Mouse (Mus musculus) stomach, postnatal 0 days (tissue): ENCODE measurements around the gene Tefm. TPM values are rescaled to one million over a fixed set of nuclear protein-coding genes. Genes with fewer than 3 reads are reported as not detected.

Experiments used
- ATAC-seq: fragments of 200-750 bp; cut with Nextera tagmentation; 2 replicates; pipeline ENCODE4 v1.8.0; 2017; ENCODE audit not compliant: low FRiP score, low TSS enrichment
- DNase-seq: peaks from one replicate; pipeline ENCODE4 v3.0.0-alpha.2; 2016; ENCODE audit warnings: low spot score
- H3K27ac ChIP-seq: fragments of 300-500 bp; sonication (generic); replicated peaks from 2 replicates; pipeline ENCODE4 v1.5.1; 2014; ENCODE audit warnings: mild to moderate bottlenecking, control low read depth
- H3K27me3 ChIP-seq: fragments of 300-500 bp; sonication (generic); 2 replicates; pipeline ENCODE4 v1.6.1; 2014; ENCODE audit warnings: low read length; ENCODE audit not compliant: control insufficient read depth, insufficient read depth
- H3K36me3 ChIP-seq: fragments of 300-500 bp; sonication (generic); 2 replicates; pipeline ENCODE4 v1.6.1; 2014; ENCODE audit warnings: low read length, mixed read lengths; ENCODE audit not compliant: control insufficient read depth, insufficient read depth
- H3K4me1 ChIP-seq: fragments of 300-500 bp; sonication (generic); replicated peaks from 2 replicates; pipeline ENCODE4 v1.6.1; 2014; ENCODE audit warnings: antibody characterized with exemption; ENCODE audit not compliant: control insufficient read depth, insufficient read depth
- H3K4me2 ChIP-seq: fragments of 300-500 bp; sonication (generic); replicated peaks from 2 replicates; pipeline ENCODE4 v1.6.1; 2014; ENCODE audit warnings: low read depth, mild to moderate bottlenecking, control low read depth, moderate library complexity
- H3K4me3 ChIP-seq: fragments of 300-500 bp; sonication (generic); 2 replicates; pipeline ENCODE4 v1.5.1; 2014; ENCODE audit warnings: low read depth, low read length, control low read depth
- H3K9ac ChIP-seq: fragments of 300-500 bp; sonication (generic); 2 replicates; pipeline ENCODE4 v1.6.1; 2014; ENCODE audit warnings: mild to moderate bottlenecking, low read length, control low read depth, mixed read lengths
- H3K9me3 ChIP-seq: fragments of 300-500 bp; sonication (generic); 2 replicates; pipeline ENCODE4 v1.6.1; 2016; ENCODE audit warnings: low read length; ENCODE audit not compliant: control insufficient read depth
- CTCF ChIP-seq: IDR thresholded peaks from 2 replicates; pipeline ENCODE4 v1.5.1; 2016; ENCODE audit warnings: antibody characterized with exemption, low read depth, mild to moderate bottlenecking, moderate library complexity
- EP300 ChIP-seq: optimal IDR thresholded peaks from 2 replicates; pipeline ENCODE3; 2016; ENCODE audit warnings: antibody characterized with exemption
- WGBS: fragments of 180-500 bp; shearing (Covaris S2); extraction: QIAGEN DNeasy Blood & Tissue Kit; methylation state at CpG from one replicate; pipeline ENCODE4 v1.1.7; 2014; 5-methylcytosine and 5-hydroxymethylcytosine counted together
- polyA plus RNA-seq: library from polyadenylated mRNA; unstranded; fragments of >200 nt; fragmentation: Nextera tagmentation; extraction: Ambion mirVana; gene quantifications from 2 replicates; pipeline ENCODE4 v1.2.1, GENCODE M21; 2015

Tefm gene
- polyA plus RNA-seq, 1 experiment from 2014 or later = 18.6 TPM

- ATAC-seq (no peak), DNase-seq (no peak)
- Histone ChIP-seq H3K4me3 (no peak overlapping the region), H3K9me3 (no peaks in the 10 kb centered on the region), H3K4me2 (no peak overlapping the region), H3K27me3 (no peaks in the 10 kb centered on the region), H3K27ac (no peak overlapping the region), H3K4me1 (no peaks in the 10 kb centered on the region), H3K9ac (no peak overlapping the region), H3K36me3 (no peaks in the 10 kb centered on the region)
- TF ChIP-seq EP300 = no peak
- TF ChIP-seq CTCF = no peak
- WGBS = 67% methylated on average over 7 of the region's 7 CpGs
These were observed 21.6 kb upstream of the Tefm start for GRCm38 (mm10) chr11:80163362-80164116.

- Histone ChIP-seq H3K4me2 (no peak overlapping the region), H3K36me3 (no peaks in the 10 kb centered on the region), H3K4me1 (no peaks in the 10 kb centered on the region), H3K9me3 (no peaks in the 10 kb centered on the region), H3K9ac (no peak overlapping the region), H3K27me3 (no peaks in the 10 kb centered on the region), H3K4me3 (no peak overlapping the region), H3K27ac (no peak overlapping the region)
- 74% methylated on average over 4 of the region's 4 CpGs for WGBS
- ATAC-seq (no peak), DNase-seq (no peak)
- TF ChIP-seq EP300 (no peak), CTCF (no peak)
These were observed 19.1 kb upstream of the Tefm start for GRCm38 (mm10) chr11:80161041-80161440.

GRCm38 (mm10) chr11:80159018-80159417, 17.0 kb upstream of the Tefm start:
- WGBS = 64% methylated on average over 7 of the region's 7 CpGs
- ATAC-seq = peak; percentile 55; the same call in 1 of the 2 replicates
- no peak for TF ChIP-seq EP300
- TF ChIP-seq CTCF = no peak

GRCm38 (mm10) chr11:80156841-80157240, 14.9 kb upstream of the Tefm start:
- no peak overlapping the region for H3K4me3 ChIP-seq
- no peak for ATAC-seq
- H3K9ac ChIP-seq = no peak overlapping the region
- TF ChIP-seq CTCF (no peak), EP300 (no peak)
- no peak overlapping the region for H3K27ac ChIP-seq
- WGBS = 78% methylated on average over 4 of the region's 4 CpGs
- no peak overlapping the region for H3K4me2 ChIP-seq
- H3K9me3 ChIP-seq = no peaks in the 10 kb centered on the region
- 0 out of 2 replicates have a peak, but pooled peaks cover 2% of the 10 kb centered on the region for H3K27me3 ChIP-seq
- DNase-seq = no peak
- H3K4me1 ChIP-seq = no peaks in the 10 kb centered on the region
- no peaks in the 10 kb centered on the region for H3K36me3 ChIP-seq

More at GRCm38 (mm10) chr11:80159018-80159417, 17.0 kb upstream of the Tefm start:
- H3K4me2 ChIP-seq = no peak overlapping the region
- no peak overlapping the region for H3K27ac ChIP-seq
- H3K9me3 ChIP-seq = no peaks in the 10 kb centered on the region
- H3K27me3 ChIP-seq = 0 out of 2 replicates have a peak, but pooled peaks cover 2% of the 10 kb centered on the region
- DNase-seq = peak; percentile 30
- no peak overlapping the region for H3K4me3 ChIP-seq
- H3K9ac ChIP-seq = no peak overlapping the region
- H3K4me1 ChIP-seq = no peaks in the 10 kb centered on the region
- no peaks in the 10 kb centered on the region for H3K36me3 ChIP-seq

- 79% methylated on average over 4 of the region's 4 CpGs for WGBS
- Histone ChIP-seq H3K9ac (no peak overlapping the region), H3K4me2 (no peak overlapping the region)
These were observed 14.0 kb upstream of the Tefm start for GRCm38 (mm10) chr11:80155961-80156360.

GRCm38 (mm10) chr11:80155541-80155940, 13.6 kb upstream of the Tefm start:
- 0 out of 2 replicates have a peak overlapping the region, but pooled peaks have one; percentile 1 for H3K4me3 ChIP-seq
- DNase-seq (no peak), ATAC-seq (no peak)
- H3K4me1 ChIP-seq = no peaks in the 10 kb centered on the region
- no peaks in the 10 kb centered on the region for H3K36me3 ChIP-seq
- no peaks in the 10 kb centered on the region for H3K9me3 ChIP-seq
- TF ChIP-seq EP300 (no peak), CTCF (no peak)
- no peak overlapping the region for H3K27ac ChIP-seq
- H3K4me2 ChIP-seq = no peak overlapping the region
- 81% methylated on average over 8 of the region's 8 CpGs for WGBS
- no peak overlapping the region for H3K9ac ChIP-seq
- 0 out of 2 replicates have a peak, but pooled peaks cover 2% of the 10 kb centered on the region for H3K27me3 ChIP-seq

More at GRCm38 (mm10) chr11:80155961-80156360, 14.0 kb upstream of the Tefm start:
- Histone ChIP-seq H3K27me3 (0 out of 2 replicates have a peak, but pooled peaks cover 2% of the 10 kb centered on the region), H3K27ac (no peak overlapping the region), H3K36me3 (no peaks in the 10 kb centered on the region), H3K4me3 (no peak overlapping the region), H3K9me3 (no peaks in the 10 kb centered on the region), H3K4me1 (no peaks in the 10 kb centered on the region)
- TF ChIP-seq EP300 (no peak), CTCF (no peak)
- DNase-seq (no peak), ATAC-seq (no peak)
